Mouse (Mus musculus) embryonic facial prominence, embryonic 14.5 days (tissue): ENCODE results near the gene Polr3c. TPM values are rescaled to one million over a fixed set of nuclear protein-coding genes. Genes with fewer than 3 reads are reported as not detected.
"Not testable (repeated sequence)": the region's sequence is repeated elsewhere in the genome, so short reads cannot be mapped to it uniquely, and the experiment has no call there.

Experiments used
- ATAC-seq: fragments of 200-750 bp; cut with Nextera tagmentation; 2 replicates; pipeline ENCODE4 v1.8.0; 2017; ENCODE audit warnings: low read depth, moderate number of reproducible peaks, moderate TSS enrichment
- DNase-seq: peaks from one replicate; pipeline ENCODE4 v3.0.0-alpha.2; 2015; ENCODE audit warnings: low spot score
- H3K27ac ChIP-seq: fragments of 300-500 bp; sonication (generic); replicated peaks from 2 replicates; pipeline ENCODE4 v1.5.1; 2014; ENCODE audit warnings: low read depth, mild to moderate bottlenecking, low read length, moderate library complexity
- H3K27me3 ChIP-seq: fragments of 300-500 bp; sonication (generic); replicated peaks from 2 replicates; pipeline ENCODE4 v1.6.1; 2014; ENCODE audit warnings: low read length; ENCODE audit not compliant: control insufficient read depth, insufficient read depth
- H3K36me3 ChIP-seq: fragments of 300-500 bp; sonication (generic); 2 replicates; pipeline ENCODE4 v1.6.1; 2014; ENCODE audit warnings: low read length, mixed read lengths; ENCODE audit not compliant: control insufficient read depth, insufficient read depth
- H3K4me1 ChIP-seq: fragments of 300-500 bp; sonication (generic); 2 replicates; pipeline ENCODE4 v1.6.1; 2014; ENCODE audit warnings: antibody characterized with exemption, low read length; ENCODE audit not compliant: control insufficient read depth, insufficient read depth
- H3K4me2 ChIP-seq: fragments of 300-500 bp; sonication (generic); 2 replicates; pipeline ENCODE4 v1.6.1; 2014; ENCODE audit warnings: low read depth, mild to moderate bottlenecking, low read length, moderate library complexity, mixed read lengths
- H3K4me3 ChIP-seq: fragments of 300-500 bp; sonication (generic); 2 replicates; pipeline ENCODE4 v1.5.1; 2014; ENCODE audit warnings: low read depth, mild to moderate bottlenecking, low read length
- H3K9ac ChIP-seq: fragments of 300-500 bp; sonication (generic); 2 replicates; pipeline ENCODE4 v1.6.1; 2014; ENCODE audit warnings: low read depth, mild to moderate bottlenecking, low read length, moderate library complexity, mixed read lengths
- H3K9me3 ChIP-seq: fragments of 300-500 bp; sonication (generic); 2 replicates; pipeline ENCODE4 v1.6.1; 2016; ENCODE audit warnings: low read length; ENCODE audit not compliant: control insufficient read depth
- WGBS: fragments of 180-500 bp; shearing (Covaris S2); extraction: QIAGEN DNeasy Blood & Tissue Kit; methylation state at CpG from one replicate; pipeline ENCODE4 v1.1.7; 2014; 5-methylcytosine and 5-hydroxymethylcytosine counted together
- polyA plus RNA-seq: library from polyadenylated mRNA; unstranded; fragments of >200 nt; fragmentation: Nextera tagmentation; extraction: Ambion mirVana; gene quantifications from 2 replicates; pipeline ENCODE4 v1.2.1, GENCODE M21; 2014

Polr3c gene
- polyA plus RNA-seq, 1 experiment from 2014 or later = 21.0 TPM

GRCm38 (mm10) chr3:96744348-96744747 is 16.9 kb upstream of the Polr3c start:
- no peak for ATAC-seq
- Histone ChIP-seq H3K27me3 (no peaks in the 10 kb centered on the region), H3K36me3 (no peaks in the 10 kb centered on the region), H3K4me1 (no peaks in the 10 kb centered on the region), H3K4me2 (no peak overlapping the region), H3K9me3 (no peaks in the 10 kb centered on the region), H3K4me3 (no peak overlapping the region), H3K9ac (no peak overlapping the region), H3K27ac (no peak overlapping the region)
- no peak for DNase-seq
- whole genome bisulfite sequencing = 92% methylated on average over 3 of the region's 3 CpGs

GRCm38 (mm10) chr3:96740279-96740678 is 12.9 kb upstream of the Polr3c start:
- ATAC-seq, H3K27me3 ChIP-seq, H3K4me1 ChIP-seq, DNase-seq, H3K4me2 ChIP-seq, H3K9me3 ChIP-seq, H3K27ac ChIP-seq, H3K36me3 ChIP-seq, H3K4me3 ChIP-seq, H3K9ac ChIP-seq: not testable (repeated sequence)

GRCm38 (mm10) chr3:96737995-96738394 is 10.6 kb upstream of the Polr3c start:
- no peak overlapping the region for H3K4me2 ChIP-seq
- H3K27me3 ChIP-seq = no peaks in the 10 kb centered on the region
- ATAC-seq = no peak
- no peak overlapping the region for H3K9ac ChIP-seq
- H3K9me3 ChIP-seq = no peaks in the 10 kb centered on the region
- H3K27ac ChIP-seq = no peak overlapping the region
- H3K4me1 ChIP-seq = no peaks in the 10 kb centered on the region
- peak; percentile 42 for DNase-seq
- WGBS = 84% methylated on average over 1 of the region's 1 CpGs
- H3K4me3 ChIP-seq = no peak overlapping the region
- no peaks in the 10 kb centered on the region for H3K36me3 ChIP-seq

GRCm38 (mm10) chr3:96737013-96737740 is 9.7 kb upstream of the Polr3c start:
- Histone ChIP-seq H3K4me2 (no peak overlapping the region), H3K4me3 (no peak overlapping the region), H3K9me3 (no peaks in the 10 kb centered on the region), H3K4me1 (no peaks in the 10 kb centered on the region), H3K27ac (no peak overlapping the region), H3K27me3 (no peaks in the 10 kb centered on the region), H3K9ac (no peak overlapping the region), H3K36me3 (no peaks in the 10 kb centered on the region)
- ATAC-seq = no peak
- WGBS = 25% methylated on average over 1 of the region's 1 CpGs
- DNase-seq = no peak

GRCm38 (mm10) chr3:96735200-96735599 is 7.8 kb upstream of the Polr3c start:
- no peaks in the 10 kb centered on the region for H3K27me3 ChIP-seq
- H3K27ac ChIP-seq = no peak overlapping the region
- no peak overlapping the region for H3K4me2 ChIP-seq
- no peak overlapping the region for H3K4me3 ChIP-seq
- H3K4me1 ChIP-seq = 0 out of 2 replicates have a peak, but pooled peaks cover 2% of the 10 kb centered on the region
- DNase-seq (no peak), ATAC-seq (no peak)
- H3K9me3 ChIP-seq = no peaks in the 10 kb centered on the region
- H3K9ac ChIP-seq = no peak overlapping the region
- WGBS = 88% methylated on average over 2 of the region's 2 CpGs
- no peaks in the 10 kb centered on the region for H3K36me3 ChIP-seq

GRCm38 (mm10) chr3:96733984-96734383 is 6.6 kb upstream of the Polr3c start:
- H3K27me3 ChIP-seq = no peaks in the 10 kb centered on the region
- H3K4me2 ChIP-seq = no peak overlapping the region
- H3K36me3 ChIP-seq = no peaks in the 10 kb centered on the region
- ATAC-seq = no peak
- no peak for DNase-seq
- 100% methylated on average over 1 of the region's 1 CpGs for WGBS
- H3K27ac ChIP-seq = no peak overlapping the region
- no peak overlapping the region for H3K9ac ChIP-seq
- H3K4me1 ChIP-seq = peaks cover 10% of the 10 kb centered on the region
- no peaks in the 10 kb centered on the region for H3K9me3 ChIP-seq
- no peak overlapping the region for H3K4me3 ChIP-seq

GRCm38 (mm10) chr3:96730785-96731184 is 3.4 kb upstream of the Polr3c start:
- ATAC-seq (no peak), DNase-seq (no peak)
- Histone ChIP-seq H3K27me3 (no peaks in the 10 kb centered on the region), H3K27ac (no peak overlapping the region), H3K9ac (no peak overlapping the region), H3K4me3 (no peak overlapping the region), H3K4me1 (peaks cover 22% of the 10 kb centered on the region), H3K36me3 (no peaks in the 10 kb centered on the region), H3K9me3 (no peaks in the 10 kb centered on the region), H3K4me2 (no peak overlapping the region)
- 78% methylated on average over 5 of the region's 5 CpGs for WGBS

- no peak overlapping the region for H3K27ac ChIP-seq
- peaks cover 22% of the 10 kb centered on the region for H3K4me1 ChIP-seq
- ATAC-seq = no peak
- peak; percentile 48 for DNase-seq
- H3K36me3 ChIP-seq = no peaks in the 10 kb centered on the region
- no peak overlapping the region for H3K4me3 ChIP-seq
- no peaks in the 10 kb centered on the region for H3K27me3 ChIP-seq
- no peaks in the 10 kb centered on the region for H3K9me3 ChIP-seq
- 28% methylated on average over 3 of the region's 3 CpGs for WGBS
- H3K9ac ChIP-seq = no peak overlapping the region
- peak overlapping the region; percentile 81; the same call in 1 of the 2 replicates for H3K4me2 ChIP-seq
Observed at GRCm38 (mm10) chr3:96729403-96729784, 2.0 kb upstream of the Polr3c start.
